Mouse (Mus musculus): ENCODE data around the gene Slc22a23. TPM values are rescaled to one million over a fixed set of nuclear protein-coding genes. Genes with fewer than 3 reads are reported as not detected.
"Not testable (repeated sequence)": the region's sequence is repeated elsewhere in the genome, so short reads cannot be mapped to it uniquely, and the experiment has no call there.

Gene Slc22a23
- polyA plus RNA-seq (2015; fragmentation: Nextera tagmentation; extraction: Ambion mirVana) = 3.8 and 4.4 TPM in 2 replicates

DNA sequence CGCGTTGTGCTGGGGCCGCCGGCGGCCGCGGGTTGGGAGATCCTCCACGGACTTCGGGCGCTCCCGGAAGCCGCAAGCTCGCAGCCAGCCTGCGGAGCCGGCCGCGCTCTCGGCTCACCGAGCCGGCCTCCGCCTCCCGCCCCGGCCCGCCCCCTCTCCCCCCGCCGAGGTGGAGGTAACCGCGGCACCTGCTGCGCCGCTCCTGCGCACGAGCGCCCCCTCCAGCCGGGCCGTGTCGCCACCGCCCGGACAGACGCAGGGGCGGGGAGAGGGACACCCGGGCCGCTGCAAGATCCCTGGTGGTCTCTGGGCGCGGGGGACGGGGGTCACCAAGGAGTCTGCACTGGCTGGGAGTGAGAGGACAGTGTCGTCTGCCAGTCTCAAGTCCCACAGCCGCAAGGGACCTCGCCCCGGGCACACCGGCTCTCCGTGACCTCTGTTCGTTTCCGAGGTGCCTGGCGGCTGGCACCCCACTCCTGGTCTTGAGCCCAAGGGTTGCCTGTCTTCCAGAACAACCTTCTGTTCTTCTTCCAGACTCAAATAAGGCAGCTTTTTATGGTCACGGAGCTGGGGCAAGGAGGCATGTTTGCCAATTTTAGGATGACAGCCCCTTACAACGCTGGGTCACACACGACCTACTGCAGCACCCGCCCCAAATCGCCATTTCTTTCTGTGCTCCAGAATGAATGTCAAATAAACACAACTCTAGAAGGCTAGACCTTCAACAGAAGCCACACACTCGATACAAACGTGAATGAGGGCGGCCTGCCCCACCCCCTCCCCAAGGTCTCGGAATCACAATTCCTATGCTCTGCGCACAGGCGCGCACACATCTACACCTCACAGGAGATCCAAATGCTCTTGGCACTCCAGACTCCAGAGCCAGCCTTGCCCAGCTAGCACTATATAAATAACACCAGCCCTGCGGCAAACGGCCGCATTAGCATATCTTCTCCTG lies at the start of gene Slc22a23:
Slc22a23 (minus strand) TSS at position 55 of the 958 bp plus-strand sequence.
- Histone ChIP-seq H3K4me3 (ENCODE audit: low read length) (peak within 1 kb of the TSS; percentile 75), H3K4me2 (ENCODE audit: low read depth, low read length) (peak within 1 kb of the TSS; percentile 90), H3K9me3 (ENCODE audit: control insufficient read depth, low read length) (no peaks in the 10 kb centered on the region), H3K9ac (ENCODE audit: low read length) (peak within 1 kb of the TSS; percentile 81), H3K4me1 (replicated peaks; ENCODE audit: control insufficient read depth, insufficient read depth, low read length) (peaks cover 22% of the 10 kb centered on the region), H3K27me3 (ENCODE audit: control insufficient read depth, insufficient read depth, low read depth, low read length) (peaks cover 18% of the 10 kb centered on the region; the same call in 1 of the 2 replicates), H3K36me3 (ENCODE audit: control insufficient read depth, insufficient read depth, low read length) (no peaks in the 10 kb centered on the region), H3K27ac (ENCODE audit: low read length) (peak within 1 kb of the TSS; percentile 70)
- 3% methylated on average over 31 of the region's 69 CpGs for WGBS
- peak; percentile 88 for ATAC-seq (ENCODE audit: low read depth)

DNA sequence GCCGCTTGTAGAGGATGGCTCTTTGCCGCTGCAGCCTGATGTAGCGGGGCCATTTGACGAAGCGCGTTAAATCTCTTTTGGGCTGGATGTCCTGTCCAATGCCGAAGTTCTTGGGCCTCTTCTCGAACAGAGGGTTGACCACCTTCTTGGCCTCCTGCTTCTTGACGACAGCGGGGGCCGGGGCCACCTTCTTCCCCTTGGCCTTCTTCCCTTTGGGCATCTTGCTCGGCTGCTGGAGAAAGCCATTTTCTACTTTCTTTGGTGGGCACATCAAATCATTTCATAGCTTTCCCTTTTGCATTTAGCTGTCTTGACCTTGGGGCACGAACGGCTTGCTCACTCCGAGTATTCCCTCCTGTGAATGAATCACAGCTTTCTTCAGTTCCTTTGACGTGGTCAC lies 49.3 kb upstream of the Slc22a23 start:
- ATAC-seq (ENCODE audit: low read depth); H3K27me3 ChIP-seq (ENCODE audit: control insufficient read depth, insufficient read depth, low read depth, low read length); H3K4me3 ChIP-seq (ENCODE audit: low read length); H3K9ac ChIP-seq (ENCODE audit: low read length); H3K4me2 ChIP-seq (ENCODE audit: low read depth, low read length); H3K27ac ChIP-seq (ENCODE audit: low read length); H3K9me3 ChIP-seq (ENCODE audit: control insufficient read depth, low read length); H3K36me3 ChIP-seq (ENCODE audit: control insufficient read depth, insufficient read depth, low read length): not testable (repeated sequence)
- H3K4me1 ChIP-seq (replicated peaks; ENCODE audit: control insufficient read depth, insufficient read depth, low read length) = peaks cover 10% of the 10 kb centered on the region
- 65% methylated on average over 11 of the region's 16 CpGs for WGBS

DNA sequence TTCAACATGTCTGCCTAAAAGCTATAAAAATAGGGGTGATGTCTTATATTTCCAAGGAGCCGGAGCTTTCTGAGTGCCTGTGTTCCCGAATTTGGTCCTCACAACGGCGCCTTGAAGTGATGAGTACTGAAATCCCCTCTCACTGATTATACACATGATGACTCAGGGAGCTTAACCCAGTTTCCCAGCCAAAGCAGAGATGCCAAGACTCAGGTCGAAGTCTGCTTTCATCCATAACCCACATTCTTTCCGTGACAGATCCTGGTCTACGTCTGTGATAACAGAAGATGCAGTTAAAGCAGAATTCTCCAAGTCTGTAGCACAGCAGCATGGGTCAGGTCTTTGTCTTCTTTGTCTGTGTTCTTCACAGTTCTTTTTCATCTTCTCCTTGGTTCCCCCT lies 47.4 kb upstream of the Slc22a23 start:
- Histone ChIP-seq H3K4me3 (ENCODE audit: low read length) (no peak overlapping the region), H3K36me3 (ENCODE audit: control insufficient read depth, insufficient read depth, low read length) (no peaks in the 10 kb centered on the region), H3K27ac (ENCODE audit: low read length) (no peak overlapping the region), H3K4me1 (replicated peaks; ENCODE audit: control insufficient read depth, insufficient read depth, low read length) (no peaks in the 10 kb centered on the region), H3K9ac (ENCODE audit: low read length) (no peak overlapping the region), H3K9me3 (ENCODE audit: control insufficient read depth, low read length) (no peaks in the 10 kb centered on the region), H3K27me3 (ENCODE audit: control insufficient read depth, insufficient read depth, low read depth, low read length) (no peaks in the 10 kb centered on the region), H3K4me2 (ENCODE audit: low read depth, low read length) (no peak overlapping the region)
- no peak for ATAC-seq (ENCODE audit: low read depth)
- WGBS = 69% methylated on average over 7 of the region's 7 CpGs

DNA sequence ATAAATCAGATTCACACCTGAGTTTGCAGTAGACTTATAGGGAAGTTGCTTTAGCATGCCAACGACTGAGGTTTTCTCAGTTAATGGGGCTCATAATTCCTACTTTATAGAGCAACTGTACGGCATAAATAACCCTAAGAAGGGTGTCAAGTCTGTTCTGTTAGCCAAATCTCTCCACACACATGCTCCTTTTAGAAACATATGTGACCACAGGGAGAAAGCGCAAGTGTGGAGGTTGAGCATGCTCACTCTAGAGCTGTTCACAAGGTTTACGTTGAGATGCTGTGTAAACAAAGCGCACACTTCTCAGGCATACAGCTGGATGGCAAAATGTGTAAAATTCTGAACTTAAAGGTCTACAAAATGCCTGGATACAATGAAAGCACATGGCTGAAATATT lies 43.2 kb upstream of the Slc22a23 start:
- Histone ChIP-seq H3K4me2 (ENCODE audit: low read depth, low read length) (no peak overlapping the region), H3K4me1 (replicated peaks; ENCODE audit: control insufficient read depth, insufficient read depth, low read length) (no peaks in the 10 kb centered on the region), H3K9ac (ENCODE audit: low read length) (no peak overlapping the region), H3K27me3 (ENCODE audit: control insufficient read depth, insufficient read depth, low read depth, low read length) (no peaks in the 10 kb centered on the region), H3K36me3 (ENCODE audit: control insufficient read depth, insufficient read depth, low read length) (no peaks in the 10 kb centered on the region), H3K9me3 (ENCODE audit: control insufficient read depth, low read length) (no peaks in the 10 kb centered on the region), H3K27ac (ENCODE audit: low read length) (no peak overlapping the region), H3K4me3 (ENCODE audit: low read length) (no peak overlapping the region)
- 72% methylated on average over 5 of the region's 5 CpGs for WGBS
- no peak for ATAC-seq (ENCODE audit: low read depth)

DNA sequence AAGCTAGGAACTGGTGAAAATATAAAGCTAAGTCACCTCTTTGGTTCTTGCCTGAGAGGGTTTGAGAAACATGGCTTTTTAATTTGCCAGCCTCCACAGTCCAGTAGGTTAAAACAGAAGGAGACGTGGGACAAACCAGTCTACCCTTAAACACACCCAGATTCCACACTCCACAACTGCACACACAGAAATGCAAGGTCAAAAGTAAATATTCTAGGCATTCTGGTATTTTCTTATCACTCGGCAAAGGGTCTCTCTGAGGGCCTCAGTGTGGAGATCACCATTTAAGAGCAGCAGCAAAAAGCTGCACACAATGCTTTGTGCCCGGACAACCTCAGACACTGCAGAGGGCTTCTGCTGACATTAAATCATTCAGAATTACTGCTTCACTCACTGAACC lies 38.4 kb upstream of the Slc22a23 start:
- no peak overlapping the region for H3K9ac ChIP-seq (ENCODE audit: low read length)
- H3K4me2 ChIP-seq (ENCODE audit: low read depth, low read length) = no peak overlapping the region
- ATAC-seq (ENCODE audit: low read depth) = peak; percentile 83
- H3K27ac ChIP-seq (ENCODE audit: low read length) = peak overlapping the region; percentile 78
- 43% methylated on average over 3 of the region's 3 CpGs for WGBS
- no peak overlapping the region for H3K4me3 ChIP-seq (ENCODE audit: low read length)
- no peaks in the 10 kb centered on the region for H3K36me3 ChIP-seq (ENCODE audit: control insufficient read depth, insufficient read depth, low read length)
- H3K9me3 ChIP-seq (ENCODE audit: control insufficient read depth, low read length) = no peaks in the 10 kb centered on the region
- H3K27me3 ChIP-seq (ENCODE audit: control insufficient read depth, insufficient read depth, low read depth, low read length) = no peaks in the 10 kb centered on the region
- no peaks in the 10 kb centered on the region for H3K4me1 ChIP-seq (replicated peaks; ENCODE audit: control insufficient read depth, insufficient read depth, low read length)

DNA sequence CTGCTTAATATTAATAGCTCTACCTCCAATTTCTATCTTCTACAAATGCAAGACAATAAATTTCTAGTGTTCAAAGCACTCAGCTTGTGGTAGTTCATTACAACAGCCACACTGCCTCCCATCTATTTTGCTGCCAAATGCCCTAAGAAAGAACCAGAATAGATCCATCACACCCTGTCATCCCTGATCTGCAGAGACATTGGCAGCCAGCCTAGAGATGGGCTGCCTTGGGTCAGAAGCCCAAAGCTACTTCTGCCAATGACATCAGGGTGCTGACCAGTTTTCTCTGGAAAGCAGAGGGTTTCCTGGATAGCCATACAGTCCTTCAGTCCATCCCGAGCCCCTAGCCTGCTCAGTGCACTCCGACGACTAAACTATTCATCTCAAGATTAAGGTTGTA lies 33.9 kb upstream of the Slc22a23 start:
- no peak for ATAC-seq (ENCODE audit: low read depth)
- Histone ChIP-seq H3K27me3 (ENCODE audit: control insufficient read depth, insufficient read depth, low read depth, low read length) (no peaks in the 10 kb centered on the region), H3K9me3 (ENCODE audit: control insufficient read depth, low read length) (no peaks in the 10 kb centered on the region), H3K9ac (ENCODE audit: low read length) (no peak overlapping the region), H3K4me1 (replicated peaks; ENCODE audit: control insufficient read depth, insufficient read depth, low read length) (no peaks in the 10 kb centered on the region), H3K27ac (ENCODE audit: low read length) (no peak overlapping the region), H3K4me2 (ENCODE audit: low read depth, low read length) (no peak overlapping the region), H3K4me3 (ENCODE audit: low read length) (no peak overlapping the region), H3K36me3 (ENCODE audit: control insufficient read depth, insufficient read depth, low read length) (no peaks in the 10 kb centered on the region)
- WGBS = 86% methylated on average over 3 of the region's 3 CpGs

DNA sequence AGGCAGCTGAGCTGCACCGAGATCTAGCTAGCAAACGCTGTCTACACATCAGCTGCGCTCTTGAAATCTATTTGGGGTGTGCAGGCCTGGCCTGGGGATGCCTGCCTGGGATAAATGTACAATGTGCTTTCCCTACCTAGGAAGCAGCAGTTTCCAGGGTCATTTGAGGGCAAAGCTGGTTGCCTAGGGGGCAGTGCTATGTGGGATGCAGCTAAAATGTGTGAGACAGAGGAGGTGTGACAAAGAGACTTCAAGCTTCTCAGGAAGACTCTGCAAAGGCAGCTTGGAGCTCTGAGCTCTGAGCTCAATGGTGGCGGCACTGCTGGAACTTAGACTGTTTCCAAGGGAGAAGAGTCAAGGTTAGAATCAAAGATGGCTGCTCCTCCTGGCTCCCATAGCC lies 30.2 kb upstream of the Slc22a23 start:
- Histone ChIP-seq H3K4me2 (ENCODE audit: low read depth, low read length) (no peak overlapping the region), H3K27ac (ENCODE audit: low read length) (no peak overlapping the region)
- WGBS = 78% methylated on average over 4 of the region's 4 CpGs

DNA sequence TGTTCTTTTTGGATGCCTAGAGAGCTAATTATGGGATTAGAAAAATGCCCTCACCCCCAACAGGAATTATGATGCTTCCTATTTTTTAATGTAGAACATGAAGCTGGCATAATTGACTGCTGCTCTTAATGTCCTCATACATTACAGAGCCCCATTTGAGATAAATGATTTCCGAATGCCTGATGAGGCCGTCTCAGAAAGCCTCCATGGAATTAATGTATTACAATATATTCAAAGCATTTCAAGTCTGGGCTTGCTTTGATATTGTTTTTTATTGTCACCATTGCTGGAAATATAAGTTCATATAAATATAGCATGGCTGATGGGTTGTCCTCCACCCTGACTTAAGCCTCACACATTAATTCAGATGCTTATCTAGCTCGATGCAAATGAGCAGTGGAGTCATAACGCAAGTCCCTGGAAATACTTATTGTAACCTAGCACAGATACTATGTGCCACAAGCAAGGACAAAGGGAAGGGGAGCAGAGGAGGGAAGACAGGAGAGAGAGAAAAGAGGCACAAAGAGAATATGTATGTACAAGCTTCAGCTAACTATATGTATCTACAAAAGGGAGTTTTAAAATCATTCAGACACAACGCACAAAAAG lies 28.0 kb upstream of the Slc22a23 start:
- WGBS = 90% methylated on average over 5 of the region's 5 CpGs
- ATAC-seq (ENCODE audit: low read depth) = no peak
- Histone ChIP-seq H3K4me3 (ENCODE audit: low read length) (no peak overlapping the region), H3K4me2 (ENCODE audit: low read depth, low read length) (no peak overlapping the region), H3K27ac (ENCODE audit: low read length) (no peak overlapping the region), H3K36me3 (ENCODE audit: control insufficient read depth, insufficient read depth, low read length) (no peaks in the 10 kb centered on the region), H3K27me3 (ENCODE audit: control insufficient read depth, insufficient read depth, low read depth, low read length) (no peaks in the 10 kb centered on the region), H3K4me1 (replicated peaks; ENCODE audit: control insufficient read depth, insufficient read depth, low read length) (no peaks in the 10 kb centered on the region), H3K9ac (ENCODE audit: low read length) (no peak overlapping the region), H3K9me3 (ENCODE audit: control insufficient read depth, low read length) (no peaks in the 10 kb centered on the region)

More for the DNA sequence above, 30.2 kb upstream of the Slc22a23 start:
- H3K36me3 ChIP-seq (ENCODE audit: control insufficient read depth, insufficient read depth, low read length) = no peaks in the 10 kb centered on the region
- no peak overlapping the region for H3K9ac ChIP-seq (ENCODE audit: low read length)
- no peaks in the 10 kb centered on the region for H3K9me3 ChIP-seq (ENCODE audit: control insufficient read depth, low read length)
- H3K4me1 ChIP-seq (replicated peaks; ENCODE audit: control insufficient read depth, insufficient read depth, low read length) = no peaks in the 10 kb centered on the region
- ATAC-seq (ENCODE audit: low read depth) = no peak
- no peak overlapping the region for H3K4me3 ChIP-seq (ENCODE audit: low read length)
- no peaks in the 10 kb centered on the region for H3K27me3 ChIP-seq (ENCODE audit: control insufficient read depth, insufficient read depth, low read depth, low read length)

Data from lung, embryonic 16.5 days (tissue).